Mouse (Mus musculus) bone marrow macrophage, adult 2 months (primary cell): ENCODE measurements around the gene Tpk1.

Experiments
- CTCF ChIP-seq: IDR thresholded peaks from 2 replicates; pipeline ENCODE4 v1.5.1; 2012; ENCODE audit warnings: low read depth, mild to moderate bottlenecking, low read length, moderate library complexity
- POLR2A ChIP-seq: IDR thresholded peaks from 2 replicates; pipeline ENCODE4 v1.6.1; 2012; ENCODE audit warnings: mild to moderate bottlenecking, low read depth, low read length, borderline replicate concordance

DNA sequence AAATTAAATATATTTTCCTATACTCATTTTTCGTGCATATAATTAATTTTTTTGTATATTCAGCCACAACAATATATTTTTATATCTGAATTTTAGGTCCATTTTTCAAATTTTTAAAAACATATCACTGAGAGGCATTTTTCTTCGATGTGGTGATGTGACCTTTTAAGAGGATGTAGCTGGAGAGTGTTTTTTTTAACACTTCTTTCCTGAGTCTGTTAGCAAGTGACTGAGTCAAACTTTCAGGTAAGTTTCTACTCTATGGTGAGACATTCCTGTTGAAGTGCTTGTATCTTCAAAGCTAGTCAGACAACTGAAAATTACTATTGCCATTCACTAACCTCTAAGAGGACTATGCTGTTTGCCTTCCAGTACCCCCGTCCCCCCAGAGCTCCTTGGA is 283.3 kb downstream of the Tpk1 start:
- no peak for TF ChIP-seq CTCF
- no peak for TF ChIP-seq POLR2A
